ENCODE assay signal across 17 mouse cellular contexts in the genomic region with DNA sequence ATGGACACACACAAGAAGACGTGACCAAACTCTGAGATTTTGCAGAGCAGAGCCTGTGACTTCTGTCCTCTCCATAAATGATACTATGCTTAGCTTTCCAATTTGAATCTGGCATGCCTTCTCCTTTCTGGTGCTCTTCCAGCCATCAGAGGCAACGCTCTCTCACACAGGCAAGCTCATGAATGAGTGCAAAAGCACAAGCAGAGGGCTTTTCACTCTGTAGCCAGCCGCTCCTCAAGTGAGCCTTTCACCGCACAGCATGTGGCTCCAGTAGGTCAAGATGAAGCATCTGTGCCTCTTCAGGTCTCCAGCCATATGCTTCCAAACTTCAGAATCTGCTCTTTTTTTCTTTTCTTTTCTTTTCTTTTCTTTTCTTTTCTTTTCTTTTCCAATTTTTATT.
"Had no signal": no experiment of that assay in that cellular context is flagged by ENCODE, and none has a peak within 500 bp of the region (broad histone marks: within the 10 kb centered on the region; RNA-seq: fewer than 3 reads in every experiment).

No protein-coding gene starts in this region.

- ATAC-seq: liver, postnatal 0 days; midbrain, embryonic 16.5 days had no signal

- H3K4me2 ChIP-seq: limb, embryonic 15.5 days; liver, embryonic 13.5 days; lung, embryonic 15.5 days; midbrain, embryonic 12.5 days; neural tube, embryonic 13.5 days; stomach, embryonic 15.5 days had no signal

- DNase-seq: kidney, postnatal 4 days; liver, embryonic 13.5 days; liver, postnatal 0 days; lung, postnatal 14 days; right cerebral cortex, postnatal 14 days; thymus, adult 2 months; thymus, postnatal 25 days had no signal

- H3K4me3 ChIP-seq: layer of hippocampus, adult 2 months; left cerebral cortex, adult 2 months; limb, embryonic 15.5 days; liver, embryonic 13.5 days; lung, embryonic 15.5 days; midbrain, embryonic 12.5 days; neural tube, embryonic 13.5 days; stomach, embryonic 15.5 days had no signal

- H3K27me3 ChIP-seq: limb, embryonic 15.5 days; liver, embryonic 13.5 days; lung, embryonic 15.5 days; midbrain, embryonic 12.5 days; neural tube, embryonic 13.5 days; stomach, embryonic 15.5 days had no signal

- H3K27ac ChIP-seq: kidney, postnatal 0 days; layer of hippocampus, adult 2 months; left cerebral cortex, adult 2 months; limb, embryonic 15.5 days; liver, embryonic 13.5 days; lung, embryonic 15.5 days; macrophage; midbrain, embryonic 12.5 days; neural tube, embryonic 13.5 days; stomach, embryonic 15.5 days had no signal

- H3K9ac ChIP-seq: limb, embryonic 15.5 days; liver, embryonic 13.5 days; liver, postnatal 0 days; lung, embryonic 15.5 days; midbrain, embryonic 12.5 days; neural tube, embryonic 13.5 days; stomach, embryonic 15.5 days had no signal

- H3K9me3 ChIP-seq: limb, embryonic 15.5 days; liver, embryonic 13.5 days; lung, embryonic 15.5 days; midbrain, embryonic 12.5 days; neural tube, embryonic 13.5 days; stomach, embryonic 15.5 days had no signal

- H3K4me1 ChIP-seq: limb, embryonic 15.5 days; liver, embryonic 13.5 days; lung, embryonic 15.5 days; midbrain, embryonic 12.5 days; neural tube, embryonic 13.5 days; stomach, embryonic 15.5 days had no signal

- H3K36me3 ChIP-seq: limb, embryonic 15.5 days; liver, embryonic 13.5 days; lung, embryonic 15.5 days; midbrain, embryonic 12.5 days; neural tube, embryonic 13.5 days; stomach, embryonic 15.5 days had no signal
